Mouse (Mus musculus): ENCODE measurements around the gene Trmo. TPM values are rescaled to one million over a fixed set of nuclear protein-coding genes. Genes with fewer than 3 reads are reported as not detected.

The Trmo gene
- 11.8 and 12.3 TPM in 2 replicates for polyA plus RNA-seq (2015; fragmentation: Nextera tagmentation; extraction: Ambion mirVana)

GRCm38 (mm10) chr4:46389013-46389611 lies at the start of gene Trmo:
Trmo (minus strand) TSS chr4:46389437.
- WGBS: under 1% methylated on average over 56 of the region's 56 CpGs
- peak; percentile 96 for ATAC-seq (ENCODE audit: low FRiP score, low TSS enrichment)
- Histone ChIP-seq H3K9me3 (ENCODE audit: low read length) (no peaks in the 10 kb centered on the region), H3K36me3 (ENCODE audit: insufficient read depth, low read length) (0 out of 2 replicates have a peak, but pooled peaks cover 9% of the 10 kb centered on the region), H3K27me3 (ENCODE audit: insufficient read depth, low read length) (no peaks in the 10 kb centered on the region), H3K4me3 (ENCODE audit: low read length) (peak within 1 kb of the TSS; percentile 77), H3K9ac (replicated peaks; ENCODE audit: low read length) (peak within 1 kb of the TSS; percentile 96), H3K4me1 (ENCODE audit: insufficient read depth, low read length) (0 out of 2 replicates have a peak, but pooled peaks cover 3% of the 10 kb centered on the region), H3K4me2 (replicated peaks; ENCODE audit: low read depth, low read length) (peak within 1 kb of the TSS; percentile 58), H3K27ac (ENCODE audit: low read length) (peak within 1 kb of the TSS; percentile 95)

DNA sequence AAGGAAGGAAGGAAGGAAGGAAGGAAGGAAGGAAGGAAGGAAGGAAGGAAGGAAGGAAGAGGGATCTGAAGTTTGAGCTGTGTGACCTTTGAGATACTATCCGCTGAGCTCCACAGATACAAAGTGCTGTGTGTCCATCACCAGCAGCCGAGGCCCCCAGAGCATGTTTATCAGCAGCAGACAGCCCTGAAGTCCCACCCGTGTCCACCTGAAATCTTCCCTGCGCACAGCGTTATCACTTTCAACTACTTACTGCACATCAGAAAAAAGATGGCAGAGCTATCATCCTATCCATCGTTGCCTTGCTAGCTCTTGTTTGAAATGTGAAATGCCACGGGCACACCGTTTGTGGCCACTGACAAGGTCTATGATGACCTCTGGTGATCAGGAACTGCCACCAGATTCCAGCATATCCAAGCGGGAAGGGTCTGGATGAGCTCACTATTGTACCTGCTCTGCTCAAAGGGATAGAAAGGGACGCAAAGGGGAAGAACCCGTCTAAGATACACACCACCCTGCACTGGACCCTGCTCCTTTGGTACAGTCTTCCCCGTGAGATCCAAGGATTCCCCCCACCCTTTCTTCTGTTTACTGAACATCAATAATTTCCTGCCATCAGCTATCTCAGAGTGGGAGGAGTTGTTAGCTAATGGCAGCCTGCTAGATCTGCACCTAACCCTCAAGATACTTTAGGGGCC lies 43.3 kb upstream of the Trmo start:
- WGBS: 80% methylated on average over 12 of the region's 12 CpGs
- Histone ChIP-seq H3K27ac (ENCODE audit: low read length) (no peak overlapping the region), H3K4me1 (ENCODE audit: insufficient read depth, low read length) (no peaks in the 10 kb centered on the region), H3K9me3 (ENCODE audit: low read length) (no peaks in the 10 kb centered on the region), H3K4me2 (replicated peaks; ENCODE audit: low read depth, low read length) (no peak overlapping the region), H3K36me3 (ENCODE audit: insufficient read depth, low read length) (no peaks in the 10 kb centered on the region), H3K27me3 (ENCODE audit: insufficient read depth, low read length) (no peaks in the 10 kb centered on the region), H3K9ac (replicated peaks; ENCODE audit: low read length) (no peak overlapping the region), H3K4me3 (ENCODE audit: low read length) (no peak overlapping the region)
- no peak for ATAC-seq (ENCODE audit: low FRiP score, low TSS enrichment)

DNA sequence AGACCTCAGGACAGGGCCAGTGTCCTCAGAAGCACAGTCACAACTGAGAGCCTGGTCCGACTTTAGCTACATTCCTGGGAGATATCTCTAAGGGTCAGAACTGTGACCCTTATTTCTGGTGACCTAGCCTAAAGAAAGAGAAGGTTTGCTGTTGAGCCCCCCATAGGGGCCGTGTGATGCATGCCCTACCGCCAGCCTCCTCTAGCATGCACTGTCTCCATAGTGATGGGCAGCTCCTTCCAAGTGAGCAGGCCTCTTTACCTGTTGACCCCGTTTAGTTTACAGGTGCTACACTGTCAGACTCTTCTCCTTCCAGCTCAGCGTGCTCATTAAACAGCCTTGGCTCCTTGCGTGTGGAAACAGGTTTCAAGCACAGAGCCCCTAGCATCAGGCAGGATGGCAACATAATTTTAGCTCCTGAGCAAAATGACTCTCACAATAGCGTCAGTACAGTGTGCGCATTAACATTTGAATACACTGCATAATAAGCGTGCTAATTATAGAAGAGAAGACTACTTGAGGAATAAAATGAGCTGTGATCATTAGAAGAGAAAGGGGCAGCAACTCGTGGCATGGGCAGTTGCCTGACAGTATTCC lies 39.8 kb upstream of the Trmo start:
- H3K27me3 ChIP-seq (ENCODE audit: insufficient read depth, low read length): no peaks in the 10 kb centered on the region
- H3K4me2 ChIP-seq (replicated peaks; ENCODE audit: low read depth, low read length): no peak overlapping the region
- no peaks in the 10 kb centered on the region for H3K9me3 ChIP-seq (ENCODE audit: low read length)
- ATAC-seq (ENCODE audit: low FRiP score, low TSS enrichment): no peak
- 74% methylated on average over 10 of the region's 10 CpGs for WGBS
- no peaks in the 10 kb centered on the region for H3K4me1 ChIP-seq (ENCODE audit: insufficient read depth, low read length)
- H3K36me3 ChIP-seq (ENCODE audit: insufficient read depth, low read length): no peaks in the 10 kb centered on the region
- no peak overlapping the region for H3K9ac ChIP-seq (replicated peaks; ENCODE audit: low read length)
- H3K27ac ChIP-seq (ENCODE audit: low read length): no peak overlapping the region
- no peak overlapping the region for H3K4me3 ChIP-seq (ENCODE audit: low read length)

DNA sequence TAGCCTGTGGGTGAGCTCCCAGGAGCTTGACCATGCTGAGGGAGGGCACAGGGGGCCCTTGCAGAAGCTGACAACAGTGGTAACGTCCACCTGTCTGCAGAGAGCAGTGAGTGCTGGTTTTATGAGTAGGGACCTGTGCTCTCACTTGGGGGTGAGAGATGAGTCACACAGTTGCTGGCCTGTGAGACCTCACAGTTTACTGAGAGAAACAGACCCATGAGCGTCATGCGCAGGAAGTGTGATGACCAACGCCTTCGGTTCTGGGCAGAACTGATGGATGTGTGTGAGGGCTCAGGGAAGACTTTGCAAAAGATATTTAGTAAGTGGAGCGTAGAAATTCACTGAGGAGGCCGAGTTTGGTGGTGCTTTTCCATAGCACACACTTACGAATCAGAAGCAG lies 33.4 kb upstream of the Trmo start:
- H3K27me3 ChIP-seq (ENCODE audit: insufficient read depth, low read length): no peaks in the 10 kb centered on the region
- H3K4me1 ChIP-seq (ENCODE audit: insufficient read depth, low read length): no peaks in the 10 kb centered on the region
- no peak overlapping the region for H3K9ac ChIP-seq (replicated peaks; ENCODE audit: low read length)
- no peaks in the 10 kb centered on the region for H3K9me3 ChIP-seq (ENCODE audit: low read length)
- no peaks in the 10 kb centered on the region for H3K36me3 ChIP-seq (ENCODE audit: insufficient read depth, low read length)
- H3K4me2 ChIP-seq (replicated peaks; ENCODE audit: low read depth, low read length): no peak overlapping the region
- no peak for ATAC-seq (ENCODE audit: low FRiP score, low TSS enrichment)
- no peak overlapping the region for H3K4me3 ChIP-seq (ENCODE audit: low read length)
- H3K27ac ChIP-seq (ENCODE audit: low read length): no peak overlapping the region
- 70% methylated on average over 8 of the region's 8 CpGs for WGBS

DNA sequence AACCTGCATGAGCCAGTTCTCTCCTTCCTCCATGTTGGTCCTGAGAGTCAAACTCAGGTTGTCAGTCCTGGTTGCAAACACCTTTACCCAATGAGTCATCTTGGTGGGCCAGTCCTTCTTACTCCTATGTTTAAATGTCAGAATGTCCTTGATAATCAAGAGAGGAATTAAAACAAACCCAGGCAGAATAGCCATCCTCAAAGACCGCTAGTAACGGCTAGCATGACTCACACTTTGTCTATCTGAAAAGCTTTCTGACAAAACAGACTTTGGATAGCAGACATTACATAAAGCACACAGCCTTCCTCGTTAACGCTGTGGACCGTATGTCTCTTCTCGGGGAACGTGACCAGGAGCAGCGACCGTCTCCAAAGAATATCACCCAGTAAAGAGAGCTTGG lies 29.6 kb upstream of the Trmo start:
- no peaks in the 10 kb centered on the region for H3K27me3 ChIP-seq (ENCODE audit: insufficient read depth, low read length)
- H3K9me3 ChIP-seq (ENCODE audit: low read length): no peaks in the 10 kb centered on the region
- H3K4me3 ChIP-seq (ENCODE audit: low read length): no peak overlapping the region
- no peaks in the 10 kb centered on the region for H3K36me3 ChIP-seq (ENCODE audit: insufficient read depth, low read length)
- no peak overlapping the region for H3K9ac ChIP-seq (replicated peaks; ENCODE audit: low read length)
- no peak overlapping the region for H3K27ac ChIP-seq (ENCODE audit: low read length)
- H3K4me1 ChIP-seq (ENCODE audit: insufficient read depth, low read length): no peaks in the 10 kb centered on the region
- no peak overlapping the region for H3K4me2 ChIP-seq (replicated peaks; ENCODE audit: low read depth, low read length)
- 89% methylated on average over 9 of the region's 9 CpGs for WGBS
- ATAC-seq (ENCODE audit: low FRiP score, low TSS enrichment): no peak

DNA sequence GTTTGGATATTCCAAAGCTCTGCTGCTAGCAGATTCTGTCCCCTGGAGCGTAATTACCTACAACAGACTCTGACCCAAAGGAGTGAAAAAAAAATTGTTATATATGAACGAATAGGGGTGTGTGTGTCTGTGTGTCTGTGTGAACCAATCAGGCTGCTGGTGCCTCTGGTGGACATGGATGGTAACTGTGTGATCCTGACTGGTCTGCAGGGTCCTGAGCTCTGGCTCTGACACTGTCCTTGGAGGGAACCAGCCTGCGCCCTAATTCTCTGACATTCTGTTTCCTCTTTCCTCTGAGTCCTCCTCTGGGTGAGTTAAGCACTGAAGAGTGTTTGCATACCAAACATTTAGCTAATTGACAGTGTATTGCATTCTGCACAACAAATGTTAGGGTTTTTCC lies 28.3 kb upstream of the Trmo start:
- no peak for ATAC-seq (ENCODE audit: low FRiP score, low TSS enrichment)
- Histone ChIP-seq H3K4me1 (ENCODE audit: insufficient read depth, low read length) (no peaks in the 10 kb centered on the region), H3K4me3 (ENCODE audit: low read length) (no peak overlapping the region), H3K4me2 (replicated peaks; ENCODE audit: low read depth, low read length) (no peak overlapping the region), H3K27me3 (ENCODE audit: insufficient read depth, low read length) (no peaks in the 10 kb centered on the region), H3K27ac (ENCODE audit: low read length) (no peak overlapping the region), H3K36me3 (ENCODE audit: insufficient read depth, low read length) (no peaks in the 10 kb centered on the region), H3K9ac (replicated peaks; ENCODE audit: low read length) (no peak overlapping the region), H3K9me3 (ENCODE audit: low read length) (no peaks in the 10 kb centered on the region)
- WGBS: 76% methylated on average over 3 of the region's 3 CpGs

GRCm38 (mm10) chr4:46413406-46413805 lies 24.2 kb upstream of the Trmo start, which contains the start of gene Hemgn:
Hemgn (minus strand) TSS chr4:46413506.
- no peak within 1 kb of the TSS for H3K9ac ChIP-seq (replicated peaks; ENCODE audit: low read length)
- WGBS: 77% methylated on average over 7 of the region's 7 CpGs
- no peaks in the 10 kb centered on the region for H3K9me3 ChIP-seq (ENCODE audit: low read length)
- H3K4me2 ChIP-seq (replicated peaks; ENCODE audit: low read depth, low read length): no peak within 1 kb of the TSS
- no peak within 1 kb of the TSS for H3K4me3 ChIP-seq (ENCODE audit: low read length)
- H3K4me1 ChIP-seq (ENCODE audit: insufficient read depth, low read length): no peaks in the 10 kb centered on the region
- no peak within 1 kb of the TSS for H3K27ac ChIP-seq (ENCODE audit: low read length)
- H3K27me3 ChIP-seq (ENCODE audit: insufficient read depth, low read length): no peaks in the 10 kb centered on the region
- H3K36me3 ChIP-seq (ENCODE audit: insufficient read depth, low read length): no peaks in the 10 kb centered on the region
- no peak for ATAC-seq (ENCODE audit: low FRiP score, low TSS enrichment)

DNA sequence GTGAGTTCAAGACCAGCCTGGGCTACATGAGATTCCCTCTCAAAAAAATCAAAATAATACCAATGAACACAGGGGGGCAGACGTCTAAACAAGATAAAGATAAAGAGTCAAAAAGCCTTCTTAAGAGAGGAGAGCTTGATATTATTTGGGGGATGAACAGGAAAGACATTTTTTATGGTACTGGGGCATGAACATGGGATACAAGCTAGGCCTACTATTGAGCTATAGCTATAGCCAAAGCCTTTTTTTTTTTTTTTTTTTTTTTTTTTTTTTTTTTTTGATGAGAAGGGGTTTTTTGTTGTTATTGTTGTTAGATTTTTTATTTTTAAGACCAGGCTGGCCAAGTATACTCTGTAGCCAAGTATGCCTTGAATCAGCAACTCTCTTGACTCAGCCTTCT lies 22.9 kb upstream of the Trmo start:
- Histone ChIP-seq H3K4me1 (ENCODE audit: insufficient read depth, low read length) (no peaks in the 10 kb centered on the region), H3K36me3 (ENCODE audit: insufficient read depth, low read length) (no peaks in the 10 kb centered on the region), H3K9me3 (ENCODE audit: low read length) (no peaks in the 10 kb centered on the region), H3K27me3 (ENCODE audit: insufficient read depth, low read length) (no peaks in the 10 kb centered on the region), H3K9ac (replicated peaks; ENCODE audit: low read length) (no peak overlapping the region), H3K27ac (ENCODE audit: low read length) (no peak overlapping the region), H3K4me3 (ENCODE audit: low read length) (no peak overlapping the region), H3K4me2 (replicated peaks; ENCODE audit: low read depth, low read length) (no peak overlapping the region)
- no peak for ATAC-seq (ENCODE audit: low FRiP score, low TSS enrichment)
- 56% methylated on average over 1 of the region's 1 CpGs for WGBS

GRCm38 (mm10) chr4:46411489-46411888 lies 22.3 kb upstream of the Trmo start:
- no peaks in the 10 kb centered on the region for H3K27me3 ChIP-seq (ENCODE audit: insufficient read depth, low read length)
- no peak for ATAC-seq (ENCODE audit: low FRiP score, low TSS enrichment)
- 83% methylated on average over 6 of the region's 6 CpGs for WGBS
- H3K36me3 ChIP-seq (ENCODE audit: insufficient read depth, low read length): no peaks in the 10 kb centered on the region
- H3K4me2 ChIP-seq (replicated peaks; ENCODE audit: low read depth, low read length): no peak overlapping the region
- H3K9ac ChIP-seq (replicated peaks; ENCODE audit: low read length): no peak overlapping the region
- H3K4me1 ChIP-seq (ENCODE audit: insufficient read depth, low read length): no peaks in the 10 kb centered on the region
- H3K27ac ChIP-seq (ENCODE audit: low read length): no peak overlapping the region
- no peak overlapping the region for H3K4me3 ChIP-seq (ENCODE audit: low read length)
- no peaks in the 10 kb centered on the region for H3K9me3 ChIP-seq (ENCODE audit: low read length)

- Histone ChIP-seq H3K27me3 (ENCODE audit: insufficient read depth, low read length) (no peaks in the 10 kb centered on the region), H3K4me2 (replicated peaks; ENCODE audit: low read depth, low read length) (no peak overlapping the region), H3K36me3 (ENCODE audit: insufficient read depth, low read length) (no peaks in the 10 kb centered on the region), H3K9ac (replicated peaks; ENCODE audit: low read length) (no peak overlapping the region), H3K27ac (ENCODE audit: low read length) (no peak overlapping the region), H3K9me3 (ENCODE audit: low read length) (no peaks in the 10 kb centered on the region), H3K4me3 (ENCODE audit: low read length) (no peak overlapping the region), H3K4me1 (ENCODE audit: insufficient read depth, low read length) (no peaks in the 10 kb centered on the region)
- no peak for ATAC-seq (ENCODE audit: low FRiP score, low TSS enrichment)
- 89% methylated on average over 5 of the region's 5 CpGs for WGBS
Observed at GRCm38 (mm10) chr4:46410677-46411076, 21.4 kb upstream of the Trmo start.

All from kidney, embryonic 16.5 days (tissue).